Mouse (Mus musculus) stomach, embryonic 15.5 days (tissue): ENCODE measurements around the gene Capn15. TPM values are rescaled to one million over a fixed set of nuclear protein-coding genes. Genes with fewer than 3 reads are reported as not detected.

ENCODE experiments used
- ATAC-seq: fragments of 200-750 bp; cut with Nextera tagmentation; 2 replicates; pipeline ENCODE4 v1.8.0; 2017; ENCODE audit warnings: low read depth, moderate number of reproducible peaks, moderate TSS enrichment; ENCODE audit not compliant: insufficient read depth, low FRiP score
- H3K27ac ChIP-seq: fragments of 300-500 bp; sonication (generic); 2 replicates; pipeline ENCODE4 v1.5.1; 2015; ENCODE audit warnings: mild to moderate bottlenecking, inconsistent platforms
- H3K27me3 ChIP-seq: fragments of 300-500 bp; sonication (generic); replicated peaks from 2 replicates; pipeline ENCODE4 v1.6.1; 2015; ENCODE audit warnings: inconsistent platforms
- H3K36me3 ChIP-seq: fragments of 300-500 bp; sonication (generic); 2 replicates; pipeline ENCODE4 v1.6.1; 2015; ENCODE audit warnings: inconsistent platforms
- H3K4me1 ChIP-seq: fragments of 300-500 bp; sonication (generic); 2 replicates; pipeline ENCODE4 v1.6.1; 2015; ENCODE audit warnings: inconsistent platforms
- H3K4me2 ChIP-seq: fragments of 300-500 bp; sonication (generic); 2 replicates; pipeline ENCODE4 v1.6.1; 2015; ENCODE audit warnings: mild to moderate bottlenecking, inconsistent platforms
- H3K4me3 ChIP-seq: fragments of 300-500 bp; sonication (generic); replicated peaks from 2 replicates; pipeline ENCODE4 v1.5.1; 2015; ENCODE audit warnings: inconsistent platforms
- H3K9ac ChIP-seq: fragments of 300-500 bp; sonication (generic); 2 replicates; pipeline ENCODE4 v1.6.1; 2015; ENCODE audit warnings: inconsistent platforms
- H3K9me3 ChIP-seq: fragments of 300-500 bp; sonication (generic); 2 replicates; pipeline ENCODE4 v1.6.1; 2016; ENCODE audit warnings: inconsistent platforms
- WGBS: fragments of 180-500 bp; shearing (Covaris S2); methylation state at CpG from one replicate; pipeline ENCODE4 v1.1.7; 2015; 5-methylcytosine and 5-hydroxymethylcytosine counted together
- polyA plus RNA-seq: library from polyadenylated mRNA; unstranded; fragments of >200 nt; fragmentation: Nextera tagmentation; extraction: Ambion mirVana; gene quantifications from 2 replicates; pipeline ENCODE4 v1.2.1, GENCODE M21; 2015

The Capn15 gene
- polyA plus RNA-seq, 1 experiment from 2014 or later: 20.4 TPM

DNA sequence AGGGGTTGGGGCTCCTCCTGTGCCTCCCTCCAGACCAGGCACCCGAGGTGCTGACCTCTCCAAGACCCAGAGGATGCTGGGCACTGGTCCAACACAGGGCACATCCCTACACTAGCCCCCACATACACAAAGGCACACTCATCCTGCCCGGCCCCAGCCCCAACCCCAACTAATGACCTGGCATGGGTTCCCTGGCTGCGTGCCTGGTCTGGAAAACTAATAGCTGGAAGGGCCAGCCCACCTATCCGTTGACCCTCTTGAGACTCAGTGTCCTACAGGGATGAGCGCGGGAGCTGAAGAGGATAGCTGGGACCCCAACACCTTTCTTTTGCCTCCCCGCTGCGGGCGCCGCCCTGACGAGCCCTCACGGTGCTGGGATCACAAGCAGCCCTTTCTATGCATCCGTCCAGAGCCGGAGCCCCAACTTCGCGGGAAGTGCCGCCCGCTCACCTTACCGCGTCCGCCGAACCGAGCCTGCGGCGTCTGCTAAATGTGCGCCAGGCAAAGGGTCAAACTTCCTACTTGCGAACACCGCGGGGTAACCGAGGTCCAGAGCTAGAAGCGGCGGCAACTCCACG lies 34.3 kb downstream of the Capn15 start:
- no peaks in the 10 kb centered on the region for H3K36me3 ChIP-seq
- peak overlapping the region; percentile 41 for H3K4me3 ChIP-seq
- H3K27me3 ChIP-seq: peaks cover 38% of the 10 kb centered on the region
- H3K9me3 ChIP-seq: no peaks in the 10 kb centered on the region
- H3K4me1 ChIP-seq: peaks cover 12% of the 10 kb centered on the region
- no peak overlapping the region for H3K27ac ChIP-seq
- H3K9ac ChIP-seq: 0 out of 2 replicates have a peak overlapping the region, but pooled peaks have one; percentile 9
- peak; percentile 29; the same call in 1 of the 2 replicates for ATAC-seq
- under 1% methylated on average over 33 of the region's 33 CpGs for WGBS
- peak overlapping the region; percentile 85 for H3K4me2 ChIP-seq

- H3K9ac ChIP-seq: no peak overlapping the region
- no peak overlapping the region for H3K4me3 ChIP-seq
- H3K27me3 ChIP-seq: peaks cover 38% of the 10 kb centered on the region
- no peaks in the 10 kb centered on the region for H3K36me3 ChIP-seq
- H3K9me3 ChIP-seq: no peaks in the 10 kb centered on the region
- WGBS: 0% methylated on average over 3 of the region's 3 CpGs
- ATAC-seq: no peak
- peaks cover 12% of the 10 kb centered on the region for H3K4me1 ChIP-seq
- no peak overlapping the region for H3K27ac ChIP-seq
- no peak overlapping the region for H3K4me2 ChIP-seq
These were observed 34.9 kb downstream of the Capn15 start for GRCm38 (mm10) chr17:25950706-25951105.

DNA sequence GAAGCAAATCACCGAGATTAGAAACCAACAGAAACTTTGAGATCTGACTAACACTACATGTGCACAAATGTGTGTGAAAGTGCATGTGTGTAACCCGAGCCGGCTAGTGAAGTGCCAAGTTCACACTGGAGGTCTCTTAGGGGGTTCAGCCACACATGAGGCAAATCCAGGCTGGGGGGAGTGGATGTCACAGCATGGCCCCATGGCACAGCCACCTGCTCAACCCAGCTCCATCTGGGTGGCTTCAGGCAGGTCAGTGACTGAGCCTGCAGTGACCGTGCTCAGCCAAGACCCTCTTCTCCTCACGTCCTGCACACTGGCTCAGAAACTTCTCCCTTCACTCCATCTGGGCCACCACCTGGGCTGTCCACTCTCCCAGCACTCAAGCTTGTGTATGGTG lies 35.6 kb downstream of the Capn15 start:
- 71% methylated on average over 5 of the region's 5 CpGs for WGBS
- Histone ChIP-seq H3K4me2 (no peak overlapping the region), H3K9me3 (no peaks in the 10 kb centered on the region), H3K4me3 (no peak overlapping the region), H3K27ac (no peak overlapping the region), H3K36me3 (no peaks in the 10 kb centered on the region), H3K9ac (no peak overlapping the region), H3K4me1 (peaks cover 12% of the 10 kb centered on the region), H3K27me3 (peaks cover 38% of the 10 kb centered on the region)
- ATAC-seq: no peak

DNA sequence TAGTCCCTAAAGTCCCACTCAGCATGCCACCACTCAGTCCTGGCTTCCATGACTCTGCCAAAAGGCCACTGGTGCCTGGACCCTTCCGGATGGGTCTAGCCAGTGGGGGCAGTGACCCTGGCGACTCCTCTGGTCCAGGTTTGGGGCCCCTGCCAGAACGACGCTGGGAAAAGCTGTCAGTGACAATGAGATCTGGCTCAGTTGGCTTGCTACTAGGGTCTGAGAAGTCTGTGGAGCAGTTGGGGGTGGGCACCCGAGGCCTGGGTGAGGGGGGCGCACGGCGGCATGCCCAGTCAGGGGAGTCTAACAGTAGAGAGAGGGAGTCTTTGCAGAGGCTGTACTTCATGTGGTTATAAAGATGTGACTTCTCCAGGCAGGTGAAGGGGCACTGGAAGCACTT lies 37.5 kb downstream of the Capn15 start:
- Histone ChIP-seq H3K27me3 (peaks cover 31% of the 10 kb centered on the region), H3K27ac (no peak overlapping the region), H3K9me3 (no peaks in the 10 kb centered on the region), H3K9ac (no peak overlapping the region), H3K4me2 (no peak overlapping the region), H3K4me1 (peaks cover 12% of the 10 kb centered on the region), H3K36me3 (no peaks in the 10 kb centered on the region), H3K4me3 (no peak overlapping the region)
- WGBS: 82% methylated on average over 8 of the region's 8 CpGs
- no peak for ATAC-seq

DNA sequence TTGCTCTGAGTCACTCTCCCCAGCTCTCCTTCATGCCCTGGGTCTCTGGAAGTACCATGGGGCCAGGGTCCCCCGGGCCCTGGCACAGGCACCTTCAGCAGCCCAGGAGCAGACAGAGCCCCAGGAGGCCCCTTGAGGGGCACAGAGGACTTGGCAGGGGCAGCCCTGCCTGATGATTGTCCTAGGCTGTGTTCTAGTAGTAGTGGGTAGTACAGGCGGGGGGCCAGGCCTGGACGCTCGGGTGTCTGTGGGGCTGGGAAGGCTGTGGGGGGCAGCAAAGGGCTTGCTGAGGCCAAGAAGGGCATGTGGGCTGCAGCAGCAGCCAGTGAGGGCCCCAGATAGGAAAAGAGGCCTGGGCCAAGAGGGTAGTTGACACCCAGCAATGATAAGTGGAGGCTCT lies 38.0 kb downstream of the Capn15 start:
- no peaks in the 10 kb centered on the region for H3K9me3 ChIP-seq
- peaks cover 26% of the 10 kb centered on the region for H3K27me3 ChIP-seq
- H3K4me2 ChIP-seq: no peak overlapping the region
- H3K9ac ChIP-seq: no peak overlapping the region
- WGBS: 89% methylated on average over 4 of the region's 4 CpGs
- H3K27ac ChIP-seq: no peak overlapping the region
- H3K4me3 ChIP-seq: no peak overlapping the region
- peaks cover 12% of the 10 kb centered on the region for H3K4me1 ChIP-seq
- H3K36me3 ChIP-seq: no peaks in the 10 kb centered on the region
- ATAC-seq: no peak

DNA sequence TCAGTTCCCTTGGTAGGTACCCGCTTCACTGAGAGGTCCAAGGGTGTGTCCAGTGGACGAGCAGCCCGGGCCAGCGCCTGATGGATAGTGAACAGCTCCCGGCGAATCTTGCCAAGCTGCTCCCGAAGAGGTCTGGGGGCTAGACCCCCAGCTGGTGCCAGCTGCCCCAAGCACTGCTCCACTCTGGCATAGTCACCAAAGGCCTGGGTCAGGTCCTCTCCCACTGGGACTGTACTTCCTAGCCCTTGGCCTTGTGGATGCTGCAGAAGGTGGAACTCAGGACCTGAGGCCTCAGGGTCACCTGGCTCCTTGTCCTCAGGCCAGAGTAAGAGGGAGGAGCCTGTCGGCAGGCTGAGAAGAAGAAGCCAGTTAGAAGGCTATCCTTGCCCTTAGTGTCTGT lies 38.7 kb downstream of the Capn15 start:
- no peak for ATAC-seq
- Histone ChIP-seq H3K36me3 (no peaks in the 10 kb centered on the region), H3K4me2 (no peak overlapping the region), H3K27ac (no peak overlapping the region), H3K4me3 (no peak overlapping the region), H3K27me3 (peaks cover 19% of the 10 kb centered on the region), H3K4me1 (peaks cover 13% of the 10 kb centered on the region), H3K9me3 (no peaks in the 10 kb centered on the region), H3K9ac (no peak overlapping the region)
- WGBS: 82% methylated on average over 8 of the region's 8 CpGs

GRCm38 (mm10) chr17:25946349-25946748 lies 39.2 kb downstream of the Capn15 start:
- peaks cover 9% of the 10 kb centered on the region; the same call in 1 of the 2 replicates for H3K4me1 ChIP-seq
- 65% methylated on average over 7 of the region's 7 CpGs for WGBS
- no peak overlapping the region for H3K4me2 ChIP-seq
- H3K9ac ChIP-seq: no peak overlapping the region
- no peak overlapping the region for H3K4me3 ChIP-seq
- H3K9me3 ChIP-seq: no peaks in the 10 kb centered on the region
- H3K27me3 ChIP-seq: peaks cover 14% of the 10 kb centered on the region
- no peak for ATAC-seq
- H3K36me3 ChIP-seq: no peaks in the 10 kb centered on the region
- no peak overlapping the region for H3K27ac ChIP-seq

GRCm38 (mm10) chr17:25945517-25946155 lies 40.0 kb downstream of the Capn15 start:
- no peak for ATAC-seq
- Histone ChIP-seq H3K9me3 (no peaks in the 10 kb centered on the region), H3K4me2 (no peak overlapping the region), H3K27ac (no peak overlapping the region), H3K4me1 (peaks cover 11% of the 10 kb centered on the region), H3K36me3 (no peaks in the 10 kb centered on the region), H3K9ac (no peak overlapping the region), H3K4me3 (no peak overlapping the region), H3K27me3 (peaks cover 7% of the 10 kb centered on the region; the same call in 1 of the 2 replicates)
- WGBS: 72% methylated on average over 9 of the region's 9 CpGs

GRCm38 (mm10) chr17:25944366-25945163 lies 41.0 kb downstream of the Capn15 start, which contains the start of the genes Pigq and Nhlrc4:
TSS of gene Pigq (minus strand) at chr17:25944936.
TSS of gene Nhlrc4 (minus strand) at chr17:25944961.
- H3K27ac ChIP-seq: no peak within 1 kb of the TSS
- H3K9ac ChIP-seq: no peak within 1 kb of the TSS
- H3K36me3 ChIP-seq: no peaks in the 10 kb centered on the region
- WGBS: 51% methylated on average over 6 of the region's 6 CpGs
- no peak within 1 kb of the TSS for H3K4me3 ChIP-seq
- H3K9me3 ChIP-seq: no peaks in the 10 kb centered on the region
- peaks cover 14% of the 10 kb centered on the region for H3K4me1 ChIP-seq
- no peaks in the 10 kb centered on the region for H3K27me3 ChIP-seq
- no peak within 1 kb of the TSS for H3K4me2 ChIP-seq
- peak; percentile 59; the same call in 1 of the 2 replicates for ATAC-seq

DNA sequence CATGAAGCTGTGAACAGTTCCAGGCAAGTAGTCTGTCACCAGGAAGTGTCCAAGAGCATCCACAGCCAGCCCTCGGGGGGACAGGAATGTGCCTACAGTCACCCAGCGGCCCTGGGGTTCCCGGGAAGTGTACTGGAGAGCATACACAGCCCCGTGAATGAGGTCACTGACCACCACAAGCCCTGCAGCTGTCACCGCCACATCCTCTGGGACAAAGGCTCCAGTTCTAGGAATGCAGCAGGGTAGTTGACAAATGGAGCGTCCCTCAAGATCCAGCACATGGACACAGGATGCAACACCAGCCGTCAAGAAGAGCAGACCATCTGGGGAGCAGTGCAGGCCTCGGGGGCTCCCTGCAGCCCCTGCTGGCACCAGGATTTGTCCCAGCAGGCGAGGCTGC lies 41.8 kb downstream of the Capn15 start:
- Histone ChIP-seq H3K9me3 (no peaks in the 10 kb centered on the region), H3K36me3 (no peaks in the 10 kb centered on the region), H3K9ac (no peak overlapping the region), H3K4me3 (no peak overlapping the region), H3K4me1 (peaks cover 14% of the 10 kb centered on the region), H3K4me2 (no peak overlapping the region), H3K27ac (no peak overlapping the region), H3K27me3 (no peaks in the 10 kb centered on the region)
- no peak for ATAC-seq
- 69% methylated on average over 9 of the region's 9 CpGs for WGBS

DNA sequence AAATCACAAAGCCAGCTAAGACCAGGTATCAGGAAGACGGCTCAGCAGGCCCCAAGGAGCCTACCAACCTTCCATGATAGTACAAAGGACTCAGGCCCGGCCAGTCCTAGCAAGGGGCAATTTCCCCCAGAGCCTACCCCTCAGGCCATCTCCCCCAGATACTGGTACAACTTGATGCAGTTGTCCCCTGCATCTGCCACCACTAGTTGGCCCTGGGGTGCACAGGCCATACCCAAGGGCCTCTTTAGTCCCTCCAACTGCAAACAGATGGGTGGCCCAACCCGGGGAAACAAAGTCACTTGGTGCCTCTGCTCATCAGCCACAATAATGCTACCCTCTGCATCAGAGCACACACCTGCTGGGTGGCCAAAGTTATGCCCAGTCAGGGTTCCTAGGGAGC lies 42.4 kb downstream of the Capn15 start:
- WGBS: 74% methylated on average over 3 of the region's 3 CpGs
- peaks cover 14% of the 10 kb centered on the region for H3K4me1 ChIP-seq
- H3K27ac ChIP-seq: no peak overlapping the region
- no peak for ATAC-seq
- H3K9me3 ChIP-seq: no peaks in the 10 kb centered on the region
- H3K27me3 ChIP-seq: no peaks in the 10 kb centered on the region
- H3K4me3 ChIP-seq: no peak overlapping the region
- H3K4me2 ChIP-seq: no peak overlapping the region
- no peak overlapping the region for H3K9ac ChIP-seq
- no peaks in the 10 kb centered on the region for H3K36me3 ChIP-seq

GRCm38 (mm10) chr17:25942597-25943151 lies 42.9 kb downstream of the Capn15 start:
- H3K27ac ChIP-seq: no peak overlapping the region
- H3K4me2 ChIP-seq: peak overlapping the region; percentile 65; the same call in 1 of the 2 replicates
- 82% methylated on average over 2 of the region's 2 CpGs for WGBS
- peaks cover 14% of the 10 kb centered on the region for H3K4me1 ChIP-seq
- no peaks in the 10 kb centered on the region for H3K9me3 ChIP-seq
- H3K27me3 ChIP-seq: no peaks in the 10 kb centered on the region
- ATAC-seq: peak; percentile 83
- H3K4me3 ChIP-seq: peak overlapping the region; percentile 69
- H3K36me3 ChIP-seq: no peaks in the 10 kb centered on the region
- H3K9ac ChIP-seq: no peak overlapping the region
